Mouse (Mus musculus): ENCODE results near the gene Mrnip. TPM values are rescaled to one million over a fixed set of nuclear protein-coding genes. Genes with fewer than 3 reads are reported as not detected.

The Mrnip gene
- polyA plus RNA-seq, 1 experiment from 2014 or later, result 22.2 TPM

Small RNA genes within 50 kb of the gene (microRNA-seq; reads per million reads assigned to microRNA genes)
- gene Mir6919, result not detected

Other genes starting within 250 kb of the Mrnip start
- 82.6 and 87.5 TPM in 2 replicates for gene Rnf130, start 149.1 kb upstream of the Mrnip start, polyA plus RNA-seq (2016; fragmentation: Nextera tagmentation; extraction: Ambion mirVana)
- gene Tbc1d9b, start 43.0 kb upstream of the Mrnip start, polyA plus RNA-seq (2016; fragmentation: Nextera tagmentation; extraction: Ambion mirVana), result 38.3 and 39.2 TPM in 2 replicates
- gene Sqstm1, start 36.4 kb downstream of the Mrnip start, polyA plus RNA-seq (2016; fragmentation: Nextera tagmentation; extraction: Ambion mirVana), result 165 and 169 TPM in 2 replicates
- gene Mgat4b, start 36.4 kb downstream of the Mrnip start, polyA plus RNA-seq (2016; fragmentation: Nextera tagmentation; extraction: Ambion mirVana), result 31.6 and 40.3 TPM in 2 replicates
- 0.60 and 0.69 TPM in 2 replicates for gene Ltc4s, start 64.2 kb downstream of the Mrnip start, polyA plus RNA-seq (2016; fragmentation: Nextera tagmentation; extraction: Ambion mirVana)
- gene Maml1, start 117.9 kb downstream of the Mrnip start, polyA plus RNA-seq (2016; fragmentation: Nextera tagmentation; extraction: Ambion mirVana), result 5.5 and 5.9 TPM in 2 replicates
- 287 and 298 TPM in 2 replicates for gene Canx, start 151.2 kb downstream of the Mrnip start, polyA plus RNA-seq (2016; fragmentation: Nextera tagmentation; extraction: Ambion mirVana)
- gene Cby3, start 180.0 kb downstream of the Mrnip start, polyA plus RNA-seq (2016; fragmentation: Nextera tagmentation; extraction: Ambion mirVana), result not detected in 2 replicates
- gene Hnrnph1, start 202.5 kb downstream of the Mrnip start, polyA plus RNA-seq (2016; fragmentation: Nextera tagmentation; extraction: Ambion mirVana), result 734 and 740 TPM in 2 replicates

Measured in forebrain, embryonic 12.5 days (tissue).